Mouse (Mus musculus): ENCODE measurements around the gene F11r. TPM values are rescaled to one million over a fixed set of nuclear protein-coding genes. Genes with fewer than 3 reads are reported as not detected.

The F11r gene
- polyA plus RNA-seq, 1 experiment from 2014 or later = 63.5 TPM

DNA sequence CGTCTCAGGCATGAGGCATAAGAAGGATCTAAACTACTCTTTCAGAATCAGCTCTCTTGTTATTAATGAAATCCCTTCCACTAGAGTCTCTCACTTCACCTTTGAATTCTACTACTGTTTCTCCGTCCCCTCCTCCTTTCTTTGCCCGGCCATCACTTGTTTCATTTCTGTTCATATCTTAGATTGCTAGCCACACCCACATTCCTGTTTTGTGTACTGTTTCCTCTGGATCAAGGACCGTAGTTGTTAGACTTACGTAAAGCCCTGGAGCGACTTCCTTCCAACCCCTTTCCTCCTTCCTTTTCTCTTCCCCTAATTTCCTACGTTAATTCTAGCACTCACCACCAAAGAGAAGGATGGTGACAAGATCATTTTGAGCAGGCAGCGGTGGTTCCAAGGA is 1.7 kb downstream of the F11r start:
- Histone ChIP-seq H3K27me3 (no peaks in the 10 kb centered on the region), H3K9me3 (replicated peaks) (no peaks in the 10 kb centered on the region), H3K4me1 (replicated peaks) (peaks cover 35% of the 10 kb centered on the region), H3K4me2 (peak overlapping the region; percentile 77), H3K36me3 (no peaks in the 10 kb centered on the region), H3K9ac (0 out of 2 replicates have a peak overlapping the region, but pooled peaks have one; percentile 67), H3K4me3 (peak overlapping the region; percentile 63), H3K27ac (peak overlapping the region; percentile 79)
- no peak for ATAC-seq (replicated peaks; ENCODE audit: insufficient number of reproducible peaks, insufficient read depth, low FRiP score, low read depth)
- WGBS = 23% methylated on average over 8 of the region's 8 CpGs

DNA sequence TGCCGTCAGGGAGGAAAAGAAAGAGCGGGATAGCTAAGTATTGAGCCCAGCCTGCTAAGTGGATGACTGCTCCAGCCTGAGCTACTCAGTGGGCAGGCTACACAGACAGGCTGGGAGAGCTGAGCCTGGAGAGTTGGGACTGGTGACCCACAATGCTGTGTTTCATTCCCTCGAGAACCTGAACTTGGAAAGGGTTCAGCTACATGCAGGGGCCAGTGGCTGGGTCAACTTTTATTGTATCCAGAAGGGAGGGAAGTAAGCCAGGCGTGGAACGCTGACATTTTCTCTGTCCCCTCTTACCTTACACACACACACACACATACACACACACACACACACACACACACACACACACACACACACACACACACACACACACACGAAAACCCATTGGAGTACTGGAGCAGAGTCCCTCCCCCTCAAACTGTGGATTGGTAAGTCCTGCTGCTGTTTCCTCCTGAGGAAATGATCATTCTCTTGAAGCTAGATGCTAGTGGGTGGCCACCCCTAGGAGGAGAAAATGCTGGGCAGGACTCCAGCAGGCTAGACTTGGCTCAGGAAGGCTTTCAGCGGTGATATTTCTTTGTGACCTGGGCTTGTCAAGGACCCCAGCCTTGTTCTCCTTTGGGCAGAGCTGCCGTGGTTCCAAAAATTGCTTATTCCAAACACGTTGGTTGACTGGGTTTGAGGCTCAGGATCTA is 2.8 kb downstream of the F11r start:
- Histone ChIP-seq H3K36me3 (no peaks in the 10 kb centered on the region), H3K9ac (no peak overlapping the region), H3K4me3 (peak overlapping the region; percentile 63), H3K9me3 (replicated peaks) (no peaks in the 10 kb centered on the region), H3K4me1 (replicated peaks) (peaks cover 35% of the 10 kb centered on the region), H3K27me3 (no peaks in the 10 kb centered on the region), H3K27ac (peak overlapping the region; percentile 79), H3K4me2 (peak overlapping the region; percentile 77)
- 32% methylated on average over 9 of the region's 9 CpGs for WGBS
- ATAC-seq (replicated peaks; ENCODE audit: insufficient number of reproducible peaks, insufficient read depth, low FRiP score, low read depth) = peak; percentile 70

DNA sequence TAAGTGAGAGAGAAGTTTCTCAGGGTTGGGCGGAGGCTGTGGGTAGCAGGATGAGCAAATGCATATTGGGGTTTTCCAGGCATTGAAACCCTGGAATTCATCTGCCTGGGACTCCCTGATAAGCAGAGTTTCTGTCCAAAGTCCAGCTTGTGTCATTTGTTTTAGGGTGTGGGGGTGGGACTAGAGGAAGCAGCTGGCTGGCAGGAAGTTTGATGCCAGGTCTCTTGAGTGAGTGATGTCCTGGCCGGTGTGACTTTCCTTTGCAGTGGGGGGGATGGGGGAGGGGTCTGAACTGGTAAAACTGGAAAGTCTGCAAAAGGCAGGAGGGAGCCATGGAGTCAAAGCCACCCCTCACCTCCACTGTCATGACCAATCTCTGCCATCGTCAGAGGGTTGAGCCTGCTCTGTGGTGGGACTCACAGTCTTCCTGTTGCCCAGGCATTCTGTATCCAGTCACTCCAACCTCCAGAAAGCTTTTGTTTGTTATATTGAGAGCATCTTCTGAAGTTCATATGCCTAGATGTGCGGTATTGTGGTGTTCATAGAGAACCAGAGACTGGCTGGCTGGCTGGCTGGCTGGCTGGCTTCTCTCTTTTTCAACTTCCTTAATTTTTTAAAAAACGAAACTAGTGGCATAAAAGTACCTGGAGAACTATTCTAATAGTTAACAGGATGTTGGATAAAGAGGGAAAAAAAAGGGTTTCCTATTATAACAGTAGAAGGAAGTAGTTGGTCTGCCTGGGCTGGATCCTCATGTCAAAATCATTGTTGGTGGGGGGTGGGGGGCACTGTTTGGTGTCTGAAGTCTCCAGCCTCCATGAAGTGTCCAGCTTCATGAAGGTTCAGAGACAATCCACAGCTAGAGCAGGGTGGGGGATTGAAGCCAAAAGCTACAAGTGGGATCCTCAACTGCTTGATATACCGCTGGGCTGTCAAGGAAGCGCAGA is 4.4 kb downstream of the F11r start:
- Histone ChIP-seq H3K9me3 (replicated peaks) (no peaks in the 10 kb centered on the region), H3K4me1 (replicated peaks) (peaks cover 41% of the 10 kb centered on the region), H3K4me2 (peak overlapping the region; percentile 77), H3K27me3 (no peaks in the 10 kb centered on the region), H3K4me3 (peak overlapping the region; percentile 13), H3K9ac (0 out of 2 replicates have a peak overlapping the region, but pooled peaks have one; percentile 35), H3K36me3 (no peaks in the 10 kb centered on the region), H3K27ac (peak overlapping the region; percentile 79)
- peak; percentile 12; the same call in 1 of the 2 replicates for ATAC-seq (replicated peaks; ENCODE audit: insufficient number of reproducible peaks, insufficient read depth, low FRiP score, low read depth)
- WGBS = 30% methylated on average over 7 of the region's 7 CpGs

DNA sequence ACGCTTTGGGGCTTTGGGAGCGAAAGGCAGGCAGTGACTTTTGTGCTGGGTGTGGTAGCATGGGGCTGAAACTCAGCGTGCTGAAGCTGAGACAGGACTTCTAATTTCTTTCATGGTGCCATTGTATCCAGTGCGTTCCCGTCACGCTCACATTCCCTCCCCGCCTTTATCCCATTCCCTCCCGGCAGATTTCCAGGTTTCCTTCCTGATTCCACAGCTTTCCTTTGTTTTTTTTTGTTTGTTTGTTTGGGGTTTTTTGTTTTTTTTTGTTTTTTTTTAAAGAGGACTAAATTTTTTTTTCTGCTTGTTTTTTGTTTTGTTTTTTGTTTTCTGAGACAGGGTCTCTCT is 5.1 kb downstream of the F11r start:
- Histone ChIP-seq H3K27ac (peak overlapping the region; percentile 79), H3K9me3 (replicated peaks) (no peaks in the 10 kb centered on the region), H3K4me1 (replicated peaks) (peaks cover 40% of the 10 kb centered on the region), H3K27me3 (no peaks in the 10 kb centered on the region), H3K9ac (0 out of 2 replicates have a peak overlapping the region, but pooled peaks have one; percentile 35), H3K4me2 (peak overlapping the region; percentile 77), H3K4me3 (no peak overlapping the region), H3K36me3 (no peaks in the 10 kb centered on the region)
- ATAC-seq (replicated peaks; ENCODE audit: insufficient number of reproducible peaks, insufficient read depth, low FRiP score, low read depth) = no peak
- 57% methylated on average over 8 of the region's 8 CpGs for WGBS

- Histone ChIP-seq H3K36me3 (no peaks in the 10 kb centered on the region), H3K4me3 (no peak overlapping the region), H3K4me1 (replicated peaks) (peaks cover 38% of the 10 kb centered on the region), H3K9me3 (replicated peaks) (no peaks in the 10 kb centered on the region), H3K4me2 (no peak overlapping the region), H3K27ac (no peak overlapping the region), H3K9ac (no peak overlapping the region), H3K27me3 (no peaks in the 10 kb centered on the region)
- no peak for ATAC-seq (replicated peaks; ENCODE audit: insufficient number of reproducible peaks, insufficient read depth, low FRiP score, low read depth)
- 82% methylated on average over 5 of the region's 5 CpGs for WGBS
These were observed 7.7 kb downstream of the F11r start for GRCm38 (mm10) chr1:171445050-171445449.

DNA sequence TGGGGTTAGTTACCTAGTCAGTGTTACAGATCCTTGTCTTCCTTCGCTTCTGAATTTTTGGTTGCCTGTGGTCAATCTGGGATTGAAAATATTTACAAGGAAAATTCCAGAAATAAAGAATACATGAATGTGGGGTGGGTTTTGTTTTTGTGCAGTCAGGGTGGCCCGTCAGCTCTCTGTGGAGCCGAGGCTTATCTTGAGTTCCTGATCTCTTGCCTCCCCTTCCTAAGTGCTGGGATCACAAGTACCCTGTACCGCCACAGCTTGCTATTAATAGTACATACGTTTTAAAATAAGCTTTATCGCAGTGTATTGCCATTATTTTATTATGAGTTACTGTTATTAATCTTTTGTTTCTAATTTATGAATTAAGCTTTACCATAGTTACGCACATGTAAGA is 9.5 kb downstream of the F11r start:
- no peak overlapping the region for H3K9ac ChIP-seq
- peak overlapping the region; percentile 61 for H3K27ac ChIP-seq
- H3K4me1 ChIP-seq (replicated peaks) = peaks cover 23% of the 10 kb centered on the region
- peak overlapping the region; percentile 36 for H3K4me2 ChIP-seq
- no peaks in the 10 kb centered on the region for H3K36me3 ChIP-seq
- no peaks in the 10 kb centered on the region for H3K9me3 ChIP-seq (replicated peaks)
- no peak for ATAC-seq (replicated peaks; ENCODE audit: insufficient number of reproducible peaks, insufficient read depth, low FRiP score, low read depth)
- 31% methylated on average over 7 of the region's 7 CpGs for WGBS
- H3K4me3 ChIP-seq = no peak overlapping the region
- H3K27me3 ChIP-seq = no peaks in the 10 kb centered on the region

- Histone ChIP-seq H3K4me1 (replicated peaks) (peaks cover 19% of the 10 kb centered on the region), H3K27ac (peak overlapping the region; percentile 61), H3K9ac (no peak overlapping the region), H3K27me3 (no peaks in the 10 kb centered on the region), H3K4me2 (peak overlapping the region; percentile 36), H3K36me3 (no peaks in the 10 kb centered on the region), H3K4me3 (no peak overlapping the region), H3K9me3 (replicated peaks) (no peaks in the 10 kb centered on the region)
- WGBS = 17% methylated on average over 10 of the region's 10 CpGs
- no peak for ATAC-seq (replicated peaks; ENCODE audit: insufficient number of reproducible peaks, insufficient read depth, low FRiP score, low read depth)
These were observed 10.4 kb downstream of the F11r start for GRCm38 (mm10) chr1:171447692-171448091.

DNA sequence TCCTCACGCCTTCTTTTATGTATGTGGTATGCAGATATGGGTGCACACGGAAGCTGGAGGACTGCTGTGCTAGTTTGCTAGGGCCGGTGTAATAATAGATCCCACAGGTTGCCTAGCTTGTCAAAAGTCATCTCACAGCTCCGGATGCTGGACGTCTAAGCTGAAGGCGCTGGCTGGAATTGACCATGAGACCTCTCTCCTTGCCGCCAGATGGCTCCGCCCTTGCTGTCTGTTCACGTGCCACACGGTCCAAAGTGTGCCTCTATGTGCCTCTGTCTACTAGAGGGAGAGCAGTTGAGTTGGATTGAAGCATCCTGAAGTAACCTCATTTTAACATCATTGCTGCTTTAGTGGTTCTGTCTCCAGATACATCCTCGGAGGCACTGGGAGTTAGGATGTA is 12.7 kb downstream of the F11r start:
- H3K4me3 ChIP-seq = no peak overlapping the region
- H3K9ac ChIP-seq = no peak overlapping the region
- no peaks in the 10 kb centered on the region for H3K9me3 ChIP-seq (replicated peaks)
- WGBS = 66% methylated on average over 11 of the region's 11 CpGs
- H3K36me3 ChIP-seq = no peaks in the 10 kb centered on the region
- H3K27ac ChIP-seq = no peak overlapping the region
- no peak overlapping the region for H3K4me2 ChIP-seq
- no peak; the same call in 1 of the 2 replicates for ATAC-seq (replicated peaks; ENCODE audit: insufficient number of reproducible peaks, insufficient read depth, low FRiP score, low read depth)
- H3K27me3 ChIP-seq = no peaks in the 10 kb centered on the region
- peaks cover 21% of the 10 kb centered on the region for H3K4me1 ChIP-seq (replicated peaks)

GRCm38 (mm10) chr1:171451001-171451400 is 13.7 kb downstream of the F11r start:
- H3K4me1 ChIP-seq (replicated peaks) = peaks cover 21% of the 10 kb centered on the region
- H3K9ac ChIP-seq = no peak overlapping the region
- H3K27ac ChIP-seq = no peak overlapping the region
- WGBS = 78% methylated on average over 10 of the region's 10 CpGs
- no peak overlapping the region for H3K4me3 ChIP-seq
- H3K27me3 ChIP-seq = no peaks in the 10 kb centered on the region
- no peaks in the 10 kb centered on the region for H3K36me3 ChIP-seq
- no peak for ATAC-seq (replicated peaks; ENCODE audit: insufficient number of reproducible peaks, insufficient read depth, low FRiP score, low read depth)
- H3K4me2 ChIP-seq = no peak overlapping the region
- H3K9me3 ChIP-seq (replicated peaks) = no peaks in the 10 kb centered on the region

GRCm38 (mm10) chr1:171452522-171452921 is 15.2 kb downstream of the F11r start:
- no peak overlapping the region for H3K27ac ChIP-seq
- H3K4me1 ChIP-seq (replicated peaks) = peaks cover 13% of the 10 kb centered on the region
- no peak for ATAC-seq (replicated peaks; ENCODE audit: insufficient number of reproducible peaks, insufficient read depth, low FRiP score, low read depth)
- H3K4me3 ChIP-seq = no peak overlapping the region
- no peak overlapping the region for H3K4me2 ChIP-seq
- H3K27me3 ChIP-seq = no peaks in the 10 kb centered on the region
- no peak overlapping the region for H3K9ac ChIP-seq
- H3K9me3 ChIP-seq (replicated peaks) = no peaks in the 10 kb centered on the region
- 65% methylated on average over 5 of the region's 5 CpGs for WGBS
- no peaks in the 10 kb centered on the region for H3K36me3 ChIP-seq

DNA sequence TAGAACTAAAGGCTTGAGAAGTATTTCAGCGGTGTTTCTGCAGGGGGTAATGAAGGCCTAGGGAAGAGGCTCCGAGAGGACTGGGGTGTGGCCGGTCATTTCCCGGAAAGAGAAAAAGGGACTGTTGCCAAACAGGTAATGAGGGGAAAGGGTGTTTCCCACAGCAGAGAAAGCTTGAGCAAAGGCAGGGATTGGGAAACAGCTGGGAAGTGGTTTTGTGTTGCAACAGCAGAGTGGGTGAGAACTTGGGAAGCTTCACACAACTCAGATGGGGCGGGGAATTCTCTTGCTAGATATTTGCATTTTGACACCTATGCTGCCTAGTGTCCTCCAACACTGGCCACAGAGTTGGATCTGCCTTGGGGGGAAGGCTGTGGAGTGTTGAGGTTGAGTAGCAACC is 15.6 kb downstream of the F11r start:
- Histone ChIP-seq H3K27ac (no peak overlapping the region), H3K36me3 (no peaks in the 10 kb centered on the region), H3K4me3 (no peak overlapping the region), H3K27me3 (no peaks in the 10 kb centered on the region), H3K4me1 (replicated peaks) (peaks cover 9% of the 10 kb centered on the region), H3K9me3 (replicated peaks) (no peaks in the 10 kb centered on the region), H3K9ac (no peak overlapping the region), H3K4me2 (no peak overlapping the region)
- 82% methylated on average over 5 of the region's 5 CpGs for WGBS
- no peak for ATAC-seq (replicated peaks; ENCODE audit: insufficient number of reproducible peaks, insufficient read depth, low FRiP score, low read depth)
